Mouse (Mus musculus): ENCODE results near the gene Vmn2r118. TPM values are rescaled to one million over a fixed set of nuclear protein-coding genes. Genes with fewer than 3 reads are reported as not detected.

Gene Vmn2r118
- polyA plus RNA-seq (2012; rRNA removed): not detected in 2 replicates
- polyA plus RNA-seq (2014; fragmentation: Nextera tagmentation; extraction: Ambion mirVana): not detected in 2 replicates

DNA sequence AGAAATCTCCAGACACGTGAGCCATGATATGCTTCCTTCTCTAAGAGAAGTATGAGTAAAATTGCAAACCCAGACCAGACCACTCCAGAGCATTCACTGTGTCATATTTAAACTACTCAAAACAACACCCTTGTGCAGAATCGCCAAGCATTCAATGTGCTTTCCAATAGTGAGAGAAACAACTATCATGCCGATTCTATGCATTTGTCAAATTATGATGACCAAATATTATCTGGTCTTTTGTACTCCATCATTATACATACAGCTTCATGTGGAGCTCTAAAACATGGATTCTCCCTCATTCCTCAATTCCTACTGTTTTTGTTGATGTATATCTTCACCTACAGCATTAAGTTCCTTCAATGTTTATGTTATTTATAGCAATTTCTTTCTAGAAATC is at the start of gene Vmn2r118:
Gene Vmn2r118 (minus strand): TSS at position 101 of the 400 bp plus-strand sequence.
- no peaks in the 10 kb centered on the region for H3K4me1 ChIP-seq (ENCODE audit: control insufficient read depth, insufficient read depth, low read length)
- 81% methylated on average over 3 of the region's 3 CpGs for WGBS
- no peaks in the 10 kb centered on the region for H3K36me3 ChIP-seq (ENCODE audit: control insufficient read depth, insufficient read depth, low read length)
- ATAC-seq (ENCODE audit: low FRiP score, low read depth) (no peak), DNase-seq (ENCODE audit: low spot score) (no peak)
- H3K4me3 ChIP-seq (replicated peaks; ENCODE audit: low read length): no peak within 1 kb of the TSS
- no peak within 1 kb of the TSS for H3K9ac ChIP-seq (ENCODE audit: low read depth, low read length, severe bottlenecking)
- H3K4me2 ChIP-seq (replicated peaks; ENCODE audit: low read depth, low read length, severe bottlenecking): no peak within 1 kb of the TSS
- no peaks in the 10 kb centered on the region for H3K9me3 ChIP-seq (ENCODE audit: control insufficient read depth, low read length)
- H3K27ac ChIP-seq (replicated peaks; ENCODE audit: low read depth, low read length): no peak within 1 kb of the TSS
- no peak for TF ChIP-seq POLR2A (IDR thresholded peaks at IDR 0.05; ENCODE audit: borderline replicate concordance, extremely low read depth, insufficient read depth, insufficient read length)
- no peaks in the 10 kb centered on the region for H3K27me3 ChIP-seq (ENCODE audit: control insufficient read depth, insufficient read depth, low read length)

DNA sequence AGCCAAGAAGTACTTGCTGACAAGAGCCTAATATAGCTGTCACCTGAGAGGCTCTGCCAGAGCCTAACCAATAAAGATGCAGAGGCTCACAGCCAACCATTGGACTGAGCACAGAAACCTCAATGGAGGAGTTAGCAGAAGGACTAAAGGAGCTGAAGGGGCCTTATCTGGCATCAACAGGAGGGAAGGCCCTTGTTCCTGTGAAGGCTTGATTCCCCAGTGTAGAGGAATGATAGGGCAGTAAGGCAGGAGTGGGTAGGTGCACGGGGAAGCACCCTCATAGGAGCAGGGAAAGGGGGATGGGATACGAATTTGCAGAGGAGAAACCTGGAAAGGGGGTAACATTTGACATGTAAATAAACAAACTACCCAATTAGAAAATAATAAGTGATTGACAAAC is 36.1 kb upstream of the Vmn2r118 start:
- DNase-seq (ENCODE audit: low spot score): no peak
- Histone ChIP-seq H3K4me2 (replicated peaks; ENCODE audit: low read depth, low read length, severe bottlenecking) (no peak overlapping the region), H3K27ac (replicated peaks; ENCODE audit: low read depth, low read length) (no peak overlapping the region), H3K4me1 (ENCODE audit: control insufficient read depth, insufficient read depth, low read length) (no peaks in the 10 kb centered on the region), H3K4me3 (replicated peaks; ENCODE audit: low read length) (no peak overlapping the region), H3K36me3 (ENCODE audit: control insufficient read depth, insufficient read depth, low read length) (peaks cover 19% of the 10 kb centered on the region), H3K9me3 (ENCODE audit: control insufficient read depth, low read length) (no peaks in the 10 kb centered on the region), H3K9ac (ENCODE audit: low read depth, low read length, severe bottlenecking) (no peak overlapping the region), H3K27me3 (ENCODE audit: control insufficient read depth, insufficient read depth, low read length) (no peaks in the 10 kb centered on the region)
- ATAC-seq (ENCODE audit: low FRiP score, low read depth): no peak
- WGBS: 93% methylated on average over 2 of the region's 2 CpGs
- TF ChIP-seq POLR2A (IDR thresholded peaks at IDR 0.05; ENCODE audit: borderline replicate concordance, extremely low read depth, insufficient read depth, insufficient read length): no peak

DNA sequence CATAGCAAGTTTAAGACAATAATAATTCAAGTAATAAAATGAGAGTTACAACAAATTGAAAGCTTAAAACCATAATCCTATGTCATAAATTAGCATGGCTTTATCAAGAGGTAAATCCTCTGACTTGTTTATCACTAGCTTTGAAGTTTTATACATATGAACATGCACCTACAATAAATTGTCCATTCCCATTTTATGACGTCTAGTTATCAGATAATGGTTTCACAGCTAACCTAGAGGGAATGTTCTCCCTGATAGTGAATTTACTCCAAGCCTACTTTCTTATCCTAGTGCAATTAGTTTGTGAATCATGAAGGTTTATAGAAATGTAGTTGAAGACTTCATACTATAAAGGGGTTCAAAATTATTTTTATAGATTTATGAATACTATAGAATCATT is 34.2 kb downstream of the Vmn2r118 start:
- no peaks in the 10 kb centered on the region for H3K36me3 ChIP-seq (ENCODE audit: control insufficient read depth, insufficient read depth, low read length)
- H3K27me3 ChIP-seq (ENCODE audit: control insufficient read depth, insufficient read depth, low read length): no peaks in the 10 kb centered on the region
- no peak overlapping the region for H3K9ac ChIP-seq (ENCODE audit: low read depth, low read length, severe bottlenecking)
- ATAC-seq (ENCODE audit: low FRiP score, low read depth) (no peak), DNase-seq (ENCODE audit: low spot score) (no peak)
- no peak for TF ChIP-seq POLR2A (IDR thresholded peaks at IDR 0.05; ENCODE audit: borderline replicate concordance, extremely low read depth, insufficient read depth, insufficient read length)
- H3K4me3 ChIP-seq (replicated peaks; ENCODE audit: low read length): no peak overlapping the region
- no peaks in the 10 kb centered on the region for H3K4me1 ChIP-seq (ENCODE audit: control insufficient read depth, insufficient read depth, low read length)
- WGBS: 58% methylated on average over 1 of the region's 1 CpGs
- no peak overlapping the region for H3K27ac ChIP-seq (replicated peaks; ENCODE audit: low read depth, low read length)
- no peaks in the 10 kb centered on the region for H3K9me3 ChIP-seq (ENCODE audit: control insufficient read depth, low read length)
- no peak overlapping the region for H3K4me2 ChIP-seq (replicated peaks; ENCODE audit: low read depth, low read length, severe bottlenecking)

DNA sequence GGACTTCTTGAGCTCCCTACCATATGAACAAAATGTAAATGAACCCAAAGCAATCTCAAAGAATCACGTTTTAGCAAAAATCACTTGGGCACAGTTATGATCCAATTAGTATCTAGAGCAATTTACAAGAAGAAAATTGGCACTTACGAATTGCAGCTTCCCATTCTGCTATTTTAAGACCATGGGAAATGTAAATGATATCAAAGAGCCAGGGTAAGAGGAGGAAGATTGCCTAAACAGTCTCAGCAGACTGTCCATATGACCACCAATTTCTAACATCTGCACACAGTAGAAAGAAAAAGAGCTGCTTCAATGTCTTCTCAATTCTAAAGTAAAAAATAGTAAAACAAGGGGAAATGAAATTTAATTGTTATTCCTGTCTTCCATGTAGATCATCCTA is 63.2 kb downstream of the Vmn2r118 start:
- Histone ChIP-seq H3K9me3 (ENCODE audit: control insufficient read depth, low read length) (no peaks in the 10 kb centered on the region), H3K4me1 (ENCODE audit: control insufficient read depth, insufficient read depth, low read length) (no peaks in the 10 kb centered on the region), H3K27me3 (ENCODE audit: control insufficient read depth, insufficient read depth, low read length) (no peaks in the 10 kb centered on the region), H3K36me3 (ENCODE audit: control insufficient read depth, insufficient read depth, low read length) (no peaks in the 10 kb centered on the region), H3K9ac (ENCODE audit: low read depth, low read length, severe bottlenecking) (no peak overlapping the region), H3K4me3 (replicated peaks; ENCODE audit: low read length) (no peak overlapping the region), H3K27ac (replicated peaks; ENCODE audit: low read depth, low read length) (no peak overlapping the region), H3K4me2 (replicated peaks; ENCODE audit: low read depth, low read length, severe bottlenecking) (no peak overlapping the region)
- 67% methylated on average over 2 of the region's 2 CpGs for WGBS
- ATAC-seq (ENCODE audit: low FRiP score, low read depth) (no peak), DNase-seq (ENCODE audit: low spot score) (no peak)
- TF ChIP-seq POLR2A (IDR thresholded peaks at IDR 0.05; ENCODE audit: borderline replicate concordance, extremely low read depth, insufficient read depth, insufficient read length): no peak

DNA sequence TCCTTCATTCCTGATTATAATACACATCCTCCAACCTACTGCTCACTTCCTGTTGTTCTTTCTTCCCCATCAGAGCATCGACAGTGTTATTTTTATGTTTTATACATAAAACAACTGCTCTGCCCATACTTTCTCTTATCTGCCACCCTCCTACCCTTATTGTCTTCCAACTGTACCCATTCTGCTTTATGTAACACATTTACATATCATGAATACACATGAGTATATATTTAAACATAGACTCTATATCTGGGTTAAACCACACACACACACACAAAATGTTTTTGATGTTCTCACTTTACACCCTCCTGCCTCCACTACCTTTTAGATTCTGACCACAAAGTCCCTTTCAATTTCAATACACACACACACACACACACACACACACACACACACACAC is 76.5 kb downstream of the Vmn2r118 start:
- Histone ChIP-seq H3K4me3 (replicated peaks; ENCODE audit: low read length) (no peak overlapping the region), H3K36me3 (ENCODE audit: control insufficient read depth, insufficient read depth, low read length) (no peaks in the 10 kb centered on the region), H3K27ac (replicated peaks; ENCODE audit: low read depth, low read length) (no peak overlapping the region), H3K9me3 (ENCODE audit: control insufficient read depth, low read length) (no peaks in the 10 kb centered on the region), H3K4me1 (ENCODE audit: control insufficient read depth, insufficient read depth, low read length) (no peaks in the 10 kb centered on the region), H3K27me3 (ENCODE audit: control insufficient read depth, insufficient read depth, low read length) (no peaks in the 10 kb centered on the region), H3K4me2 (replicated peaks; ENCODE audit: low read depth, low read length, severe bottlenecking) (no peak overlapping the region), H3K9ac (ENCODE audit: low read depth, low read length, severe bottlenecking) (no peak overlapping the region)
- WGBS: 88% methylated on average over 1 of the region's 1 CpGs
- TF ChIP-seq POLR2A (IDR thresholded peaks at IDR 0.05; ENCODE audit: borderline replicate concordance, extremely low read depth, insufficient read depth, insufficient read length): no peak
- ATAC-seq (ENCODE audit: low FRiP score, low read depth) (no peak), DNase-seq (ENCODE audit: low spot score) (no peak)

Other genes with a start within 250 kb of the Vmn2r118 start
- gene St6gal2, start 179.8 kb downstream of the Vmn2r118 start, polyA plus RNA-seq (2012; rRNA removed): 1.7 and 2.5 TPM in 2 replicates
- gene St6gal2, start 179.8 kb downstream of the Vmn2r118 start, polyA plus RNA-seq (2014; fragmentation: Nextera tagmentation; extraction: Ambion mirVana): 2.5 and 2.6 TPM in 2 replicates
- gene Pot1b, start 87.4 kb upstream of the Vmn2r118 start, polyA plus RNA-seq (2012; rRNA removed): 16.8 and 18.3 TPM in 2 replicates
- gene Pot1b, start 87.4 kb upstream of the Vmn2r118 start, polyA plus RNA-seq (2014; fragmentation: Nextera tagmentation; extraction: Ambion mirVana): 6.9 and 7.9 TPM in 2 replicates
- gene Adgre4, start 124.8 kb upstream of the Vmn2r118 start, polyA plus RNA-seq (2012; rRNA removed): 0.18 and 0.19 TPM in 2 replicates
- 0.26 and 0.33 TPM in 2 replicates for gene Adgre4, start 124.8 kb upstream of the Vmn2r118 start, polyA plus RNA-seq (2014; fragmentation: Nextera tagmentation; extraction: Ambion mirVana)